Mouse (Mus musculus): ENCODE data around the gene Csf2rb2. TPM values are rescaled to one million over a fixed set of nuclear protein-coding genes. Genes with fewer than 3 reads are reported as not detected.

Csf2rb2 gene
- total and polyA plus RNA-seq, 3 experiments = 14.8 to 56.5 (median 21.6) TPM

DNA sequence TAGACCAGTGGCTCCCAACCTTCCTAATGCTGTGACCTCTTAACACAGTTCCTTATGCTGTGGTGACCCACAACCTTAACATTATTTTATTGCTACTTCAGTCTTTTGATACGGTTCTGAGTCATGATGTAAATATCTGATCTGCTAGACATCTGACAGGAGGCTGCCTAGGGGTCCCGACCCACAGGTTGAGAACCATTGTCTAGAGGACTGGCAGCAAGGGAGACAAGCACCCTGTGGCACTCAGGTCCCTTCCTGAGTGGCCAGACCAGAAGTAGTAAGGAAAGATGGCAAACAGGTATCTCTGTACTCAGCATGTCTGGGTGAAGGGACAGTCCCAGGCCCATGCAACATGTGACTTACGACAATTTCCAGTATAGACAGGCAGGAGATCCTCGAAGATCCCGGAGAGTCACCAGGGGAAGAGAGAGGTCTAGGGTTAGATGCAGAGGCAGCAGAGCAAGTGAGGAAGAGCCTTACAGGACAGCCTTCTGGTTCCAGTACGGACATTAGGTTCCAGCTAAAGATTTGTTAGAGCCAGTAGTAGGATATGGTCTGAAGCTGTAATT lies 1.8 kb downstream of the Csf2rb2 start (continued):
- TF ChIP-seq JUND (conservative IDR thresholded peaks at IDR 0.05; ENCODE audit: low read depth, low read length) = no peak
- TF ChIP-seq NRF1 (IDR thresholded peaks at IDR 0.05; ENCODE audit: low read depth, low read length) = no peak
- peak; percentile 54 for TF ChIP-seq POLR2A (IDR thresholded peaks at IDR 0.05; ENCODE audit: low read depth, low read length)
- TF ChIP-seq TBP (conservative IDR thresholded peaks at IDR 0.05; ENCODE audit: low read depth, low read length) = peak; percentile 45; the same call in 1 of the 2 replicates
- peak; percentile 65; the same call in 1 of the 2 replicates for TF ChIP-seq MEF2A (IDR thresholded peaks at IDR 0.05; ENCODE audit: borderline replicate concordance, low read depth, low read length)
- peak; percentile 82 for TF ChIP-seq BHLHE40 (IDR thresholded peaks at IDR 0.05; ENCODE audit: low read depth, low read length)
- TF ChIP-seq USF2 (conservative IDR thresholded peaks at IDR 0.05; ENCODE audit: low read depth, low read length) = peak; percentile 59
- TF ChIP-seq TCF12 (IDR thresholded peaks at IDR 0.05; ENCODE audit: low read depth, low read length) = peak; percentile 71; the same call in 1 of the 2 replicates
- no peak for TF ChIP-seq SIN3A (IDR thresholded peaks at IDR 0.05; ENCODE audit: low read length)
- TF ChIP-seq USF1 (IDR thresholded peaks at IDR 0.05; ENCODE audit: low read depth, low read length) = peak; percentile 77
- no peak for TF ChIP-seq EP300 (IDR thresholded peaks at IDR 0.05; ENCODE audit: low read length)
- no peak; the same call in 1 of the 2 replicates for TF ChIP-seq MAFK (IDR thresholded peaks at IDR 0.05; ENCODE audit: insufficient replicate concordance, low read length)
- TF ChIP-seq NELFE (IDR thresholded peaks at IDR 0.05; ENCODE audit: low read depth, low read length) = 0 out of 2 replicates have a peak, but pooled peaks have one; percentile 21
- TF ChIP-seq ZMIZ1 (IDR thresholded peaks at IDR 0.05; ENCODE audit: low read depth, low read length) = peak; percentile 10; the same call in 1 of the 2 replicates
- TF ChIP-seq ZKSCAN1 (IDR thresholded peaks at IDR 0.05; ENCODE audit: borderline replicate concordance, low read depth, low read length) = no peak

DNA sequence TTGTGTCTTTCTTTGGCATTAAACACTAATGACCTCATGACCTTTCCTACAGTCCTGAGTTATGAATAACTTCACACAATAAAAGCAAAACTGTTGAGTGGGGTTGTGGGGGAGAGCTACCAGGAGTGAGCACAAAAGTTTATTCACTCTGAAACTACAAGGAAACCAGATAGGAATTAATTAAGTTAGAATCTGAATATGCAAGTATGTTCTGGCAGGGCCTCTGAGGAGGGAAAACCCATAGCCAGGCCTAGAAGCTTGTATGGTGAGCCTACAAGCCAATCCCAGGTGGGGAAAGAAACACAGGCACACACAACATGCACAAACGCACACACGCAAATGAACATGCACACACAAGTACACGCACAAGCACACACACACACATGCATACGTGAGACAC lies 2.8 kb downstream of the Csf2rb2 start:
- dilution Hi-C loops (cut with MboI; ENCODE audit: extremely low pct_ligation_motif_present, extremely low pct_unique_long_range_greater_than_20kb, low sequenced_read_pairs) (no loop called here), in situ Hi-C loops (cut with MboI; ENCODE audit: low pct_ligation_motif_present, low pct_unique_long_range_greater_than_20kb, low sequenced_read_pairs) (no loop called here)
- peaks cover 1% of the 10 kb centered on the region for H3K9me3 ChIP-seq (replicated peaks; ENCODE audit: low read length)
- H3K27ac ChIP-seq (ENCODE audit: insufficient read depth, low read depth) = peak overlapping the region; percentile 97
- peak overlapping the region in 2 of 3 experiments; percentile 27 to 38 for H3K4me3 ChIP-seq (replicated peaks in 1 of 3; ENCODE audit: low read depth in 2 of 3, low read length in 2 of 3, poor library complexity in 1 of 3)
- H3K4me1 ChIP-seq (ENCODE audit: control insufficient read depth in 1 of 2, insufficient read depth in 2 of 2) = peaks cover 43 to 68% of the 10 kb centered on the region in 2 experiments
- H3K4me2 ChIP-seq (ENCODE audit: insufficient read depth, low read depth, poor library complexity, severe bottlenecking) = peak overlapping the region; percentile 70; the same call in 1 of the 2 replicates
- H3K36me3 ChIP-seq (replicated peaks in 1 of 2; ENCODE audit: control insufficient read depth in 1 of 2, insufficient read depth in 1 of 2, low read length in 1 of 2) = peaks cover 8 to 27% of the 10 kb centered on the region in 2 experiments
- peak; percentile 74 for DNase-seq (ENCODE audit: extremely low read depth)
- H3K27me3 ChIP-seq (replicated peaks) = no peaks in the 10 kb centered on the region
- H3K79me2 ChIP-seq (replicated peaks; ENCODE audit: control insufficient read depth, extremely low read depth, insufficient read depth, poor library complexity, severe bottlenecking) = peaks cover 25% of the 10 kb centered on the region
- 0 out of 2 replicates have a peak overlapping the region, but pooled peaks have one; percentile 49 for H3K9ac ChIP-seq (ENCODE audit: insufficient read depth, low read depth)
- TF ChIP-seq MXI1 (IDR thresholded peaks at IDR 0.05; ENCODE audit: low read depth, low read length) = no peak
- TF ChIP-seq ETS1 (conservative IDR thresholded peaks at IDR 0.05; ENCODE audit: low read depth, low read length) = peak; percentile 78
- TF ChIP-seq RCOR1 (conservative IDR thresholded peaks at IDR 0.05; ENCODE audit: low read depth, low read length) = no peak
- TF ChIP-seq TBP (conservative IDR thresholded peaks at IDR 0.05; ENCODE audit: low read depth, low read length) = 0 out of 2 replicates have a peak, but pooled peaks have one; percentile 25
- TF ChIP-seq POLR2A (IDR thresholded peaks at IDR 0.05; ENCODE audit: low read depth, low read length) = peak; percentile 24; the same call in 1 of the 2 replicates
- no peak for TF ChIP-seq SMC3 (IDR thresholded peaks at IDR 0.05; ENCODE audit: low read depth, low read length)
- no peak for TF ChIP-seq PAX5 (IDR thresholded peaks at IDR 0.05; ENCODE audit: low read length)
- no peak for TF ChIP-seq NELFE (IDR thresholded peaks at IDR 0.05; ENCODE audit: low read depth, low read length)
- TF ChIP-seq IRF4 (IDR thresholded peaks at IDR 0.05; ENCODE audit: low read depth, low read length) = peak; percentile 87
- TF ChIP-seq CHD2 (IDR thresholded peaks at IDR 0.05; ENCODE audit: low read length) = peak; percentile 72; the same call in 1 of the 2 replicates
- TF ChIP-seq JUN (IDR thresholded peaks at IDR 0.05; ENCODE audit: insufficient read depth, low read depth, low read length) = peak; percentile 57; the same call in 1 of the 2 replicates
- peak; percentile 67 for TF ChIP-seq MYC (IDR thresholded peaks at IDR 0.05; ENCODE audit: low read depth, low read length)
- peak; percentile 82 for TF ChIP-seq MAX (IDR thresholded peaks at IDR 0.05; ENCODE audit: low read length)
- no peak; the same call in 1 of the 2 replicates for TF ChIP-seq RAD21 (IDR thresholded peaks at IDR 0.05; ENCODE audit: low read depth, low read length)
- TF ChIP-seq KAT2A (IDR thresholded peaks at IDR 0.05; ENCODE audit: insufficient replicate concordance, low read length) = no peak
- peak; percentile 65 for TF ChIP-seq SIN3A (IDR thresholded peaks at IDR 0.05; ENCODE audit: low read length)
- peak; percentile 85 for TF ChIP-seq EP300 (IDR thresholded peaks at IDR 0.05; ENCODE audit: low read length)
- TF ChIP-seq E2F4 (IDR thresholded peaks at IDR 0.05; ENCODE audit: insufficient replicate concordance, low read depth, low read length) = no peak
- peak; percentile 79; the same call in 1 of the 2 replicates for TF ChIP-seq MAZ (IDR thresholded peaks at IDR 0.05; ENCODE audit: low read depth, low read length)
- TF ChIP-seq HCFC1 (IDR thresholded peaks at IDR 0.05; ENCODE audit: low read depth, low read length) = no peak; the same call in 1 of the 2 replicates
- TF ChIP-seq POLR2AphosphoS2 (IDR thresholded peaks at IDR 0.05; ENCODE audit: low read depth, low read length) = peak; percentile 44; the same call in 1 of the 2 replicates
- no peak for TF ChIP-seq MAFK (IDR thresholded peaks at IDR 0.05; ENCODE audit: insufficient replicate concordance, low read length)
- TF ChIP-seq CTCF (conservative IDR thresholded peaks at IDR 0.05 in 1 of 2, IDR thresholded peaks at IDR 0.05 in 1 of 2; ENCODE audit: low read depth in 2 of 2, low read length in 2 of 2) = no peak
- TF ChIP-seq GABPA (IDR thresholded peaks at IDR 0.05; ENCODE audit: insufficient replicate concordance, low read depth, low read length) = no peak
- TF ChIP-seq ZC3H11A (IDR thresholded peaks at IDR 0.05; ENCODE audit: low read depth, low read length) = no peak
- TF ChIP-seq JUND (conservative IDR thresholded peaks at IDR 0.05; ENCODE audit: low read depth, low read length) = peak; percentile 51; the same call in 1 of the 2 replicates
- TF ChIP-seq ZMIZ1 (IDR thresholded peaks at IDR 0.05; ENCODE audit: low read depth, low read length) = peak; percentile 77; the same call in 1 of the 2 replicates
- no peak for TF ChIP-seq ZKSCAN1 (IDR thresholded peaks at IDR 0.05; ENCODE audit: borderline replicate concordance, low read depth, low read length)

Measured in CH12.LX (cell line).